Mouse (Mus musculus) induced T-regulatory cell, adult 2 months (primary cell): ENCODE results near the gene Gata5.

Source experiments
- DNase-seq: peaks from one replicate; pipeline ENCODE4 v3.0.0-alpha.2; 2012; ENCODE audit warnings: low read depth

The Gata5 gene

GRCm38 (mm10) chr2:180334551-180334986 lies at the start of gene Gata5:
TSS of gene Gata5 (minus strand) at chr2:180334699.
- DNase-seq: no peak

- DNase-seq: no peak
Observed at GRCm38 (mm10) chr2:180376730-180377129, 42.2 kb upstream of the Gata5 start.

- no peak for DNase-seq
Observed at GRCm38 (mm10) chr2:180373256-180373655, 38.8 kb upstream of the Gata5 start.

GRCm38 (mm10) chr2:180368359-180368758 lies 33.9 kb upstream of the Gata5 start:
- DNase-seq: no peak

- DNase-seq: no peak
Observed at GRCm38 (mm10) chr2:180367350-180367749, 32.9 kb upstream of the Gata5 start.

GRCm38 (mm10) chr2:180363434-180363720 lies 28.9 kb upstream of the Gata5 start:
- DNase-seq: no peak

GRCm38 (mm10) chr2:180362585-180363433 lies 28.3 kb upstream of the Gata5 start:
- no peak for DNase-seq

- DNase-seq: no peak
Observed at GRCm38 (mm10) chr2:180359062-180359461, 24.6 kb upstream of the Gata5 start.

GRCm38 (mm10) chr2:180353338-180353737 lies 18.8 kb upstream of the Gata5 start:
- DNase-seq: peak; percentile 71

- peak; percentile 68 for DNase-seq
Observed at GRCm38 (mm10) chr2:180350700-180351099, 16.2 kb upstream of the Gata5 start.

- peak; percentile 91 for DNase-seq
Observed at GRCm38 (mm10) chr2:180346820-180347497, 12.5 kb upstream of the Gata5 start.

- DNase-seq: no peak
Observed at GRCm38 (mm10) chr2:180343092-180343491, 8.6 kb upstream of the Gata5 start.

- no peak for DNase-seq
Observed at GRCm38 (mm10) chr2:180342189-180342588, 7.7 kb upstream of the Gata5 start.

GRCm38 (mm10) chr2:180341229-180341628 lies 6.7 kb upstream of the Gata5 start:
- no peak for DNase-seq

GRCm38 (mm10) chr2:180339886-180340285 lies 5.4 kb upstream of the Gata5 start:
- DNase-seq: no peak

GRCm38 (mm10) chr2:180333778-180334550 lies 535 bp downstream of the Gata5 start:
- DNase-seq: no peak

- no peak for DNase-seq
Observed at GRCm38 (mm10) chr2:180329466-180329865, 5.0 kb downstream of the Gata5 start.

- DNase-seq: no peak
Observed at GRCm38 (mm10) chr2:180322674-180323355, 11.7 kb downstream of the Gata5 start.

- no peak for DNase-seq
Observed at GRCm38 (mm10) chr2:180320216-180320615, 14.3 kb downstream of the Gata5 start.

GRCm38 (mm10) chr2:180317591-180317990 lies 16.9 kb downstream of the Gata5 start:
- no peak for DNase-seq

- DNase-seq: no peak
Observed at GRCm38 (mm10) chr2:180314292-180314691, 20.2 kb downstream of the Gata5 start.

- DNase-seq: no peak
Observed at GRCm38 (mm10) chr2:180311147-180311546, 23.4 kb downstream of the Gata5 start.
